Mouse (Mus musculus) forebrain, embryonic 14.5 days (tissue): Measurements from ENCODE around the gene Rgl1. TPM values are rescaled to one million over a fixed set of nuclear protein-coding genes. Genes with fewer than 3 reads are reported as not detected.

Source experiments
- ATAC-seq: fragments of 200-750 bp; cut with Nextera tagmentation; 2 replicates; pipeline ENCODE4 v1.8.0; 2017; ENCODE audit warnings: mild to moderate bottlenecking, moderate library complexity
- DNase-seq: peaks from one replicate; pipeline ENCODE4 v3.0.0-alpha.2; 2015; ENCODE audit warnings: low spot score
- H3K27ac ChIP-seq: fragments of 300-500 bp; sonication (generic); 2 replicates; pipeline ENCODE4 v1.5.1; 2014; ENCODE audit warnings: low read depth, mild to moderate bottlenecking, control low read depth, low read length, moderate library complexity
- H3K27me3 ChIP-seq: fragments of 300-500 bp; sonication (generic); replicated peaks from 2 replicates; pipeline ENCODE4 v1.6.1; 2014; ENCODE audit warnings: low read length, control low read depth, mixed read lengths; ENCODE audit not compliant: control insufficient read depth, insufficient read depth
- H3K36me3 ChIP-seq: fragments of 300-500 bp; sonication (generic); 2 replicates; pipeline ENCODE4 v1.6.1; 2014; ENCODE audit warnings: low read length, control low read depth; ENCODE audit not compliant: control insufficient read depth, insufficient read depth
- H3K4me1 ChIP-seq: fragments of 300-500 bp; sonication (generic); 2 replicates; pipeline ENCODE4 v1.6.1; 2014; ENCODE audit warnings: antibody characterized with exemption, low read length, control low read depth; ENCODE audit not compliant: control insufficient read depth, insufficient read depth
- H3K4me2 ChIP-seq: fragments of 300-500 bp; sonication (generic); 2 replicates; pipeline ENCODE4 v1.6.1; 2014; ENCODE audit warnings: mild to moderate bottlenecking, control low read depth, low read length
- H3K4me3 ChIP-seq: fragments of 300-500 bp; sonication (generic); 2 replicates; pipeline ENCODE4 v1.5.1; 2014; ENCODE audit warnings: low read depth, low read length, control low read depth
- H3K9ac ChIP-seq: fragments of 300-500 bp; sonication (generic); 2 replicates; pipeline ENCODE4 v1.6.1; 2014; ENCODE audit warnings: mild to moderate bottlenecking, low read length, control low read depth, moderate library complexity
- H3K9me3 ChIP-seq: fragments of 300-500 bp; sonication (generic); replicated peaks from 2 replicates; pipeline ENCODE4 v1.6.1; 2016; ENCODE audit warnings: low read length, control low read depth, mixed read lengths; ENCODE audit not compliant: control insufficient read depth
- WGBS: fragments of 180-500 bp; shearing (Covaris S2); extraction: QIAGEN DNeasy Blood & Tissue Kit; methylation state at CpG from one replicate; pipeline ENCODE4 v1.1.7; 2014; 5-methylcytosine and 5-hydroxymethylcytosine counted together
- polyA plus RNA-seq: library from polyadenylated mRNA; unstranded; fragments of >200 nt; fragmentation: Nextera tagmentation; extraction: Ambion mirVana; gene quantifications from 2 replicates; pipeline ENCODE4 v1.2.1, GENCODE M21; 2014

Gene Rgl1
- polyA plus RNA-seq, 1 experiment from 2014 or later = 16.4 TPM

GRCm38 (mm10) chr1:152639344-152639743, 126.8 kb downstream of the Rgl1 start:
- WGBS = 85% methylated on average over 7 of the region's 7 CpGs
- Histone ChIP-seq H3K9me3 (no peaks in the 10 kb centered on the region), H3K36me3 (no peaks in the 10 kb centered on the region), H3K9ac (no peak overlapping the region), H3K4me3 (no peak overlapping the region), H3K27ac (no peak overlapping the region), H3K4me2 (no peak overlapping the region), H3K27me3 (no peaks in the 10 kb centered on the region), H3K4me1 (peaks cover 5% of the 10 kb centered on the region)
- DNase-seq = no peak
- ATAC-seq = no peak

- 75% methylated on average over 5 of the region's 5 CpGs for WGBS
Measured at GRCm38 (mm10) chr1:152634638-152635037, 131.5 kb downstream of the Rgl1 start.

GRCm38 (mm10) chr1:152629780-152630179, 136.4 kb downstream of the Rgl1 start:
- 11% methylated on average over 3 of the region's 3 CpGs for WGBS
- H3K4me3 ChIP-seq = no peak overlapping the region
- H3K9ac ChIP-seq = no peak overlapping the region
- no peaks in the 10 kb centered on the region for H3K9me3 ChIP-seq
- H3K4me2 ChIP-seq = no peak overlapping the region
- H3K36me3 ChIP-seq = no peaks in the 10 kb centered on the region
- 0 out of 2 replicates have a peak, but pooled peaks cover 3% of the 10 kb centered on the region for H3K4me1 ChIP-seq
- no peaks in the 10 kb centered on the region for H3K27me3 ChIP-seq
- no peak overlapping the region for H3K27ac ChIP-seq
- ATAC-seq = no peak
- no peak for DNase-seq

More at GRCm38 (mm10) chr1:152634638-152635037, 131.5 kb downstream of the Rgl1 start:
- Histone ChIP-seq H3K36me3 (no peaks in the 10 kb centered on the region), H3K4me1 (0 out of 2 replicates have a peak, but pooled peaks cover 3% of the 10 kb centered on the region), H3K4me2 (no peak overlapping the region), H3K9ac (no peak overlapping the region), H3K9me3 (no peaks in the 10 kb centered on the region), H3K4me3 (no peak overlapping the region), H3K27ac (no peak overlapping the region), H3K27me3 (no peaks in the 10 kb centered on the region)
- DNase-seq = no peak
- no peak for ATAC-seq

- peak overlapping the region; percentile 64 for H3K9ac ChIP-seq
Measured at GRCm38 (mm10) chr1:152625651-152626050, 140.5 kb downstream of the Rgl1 start.

GRCm38 (mm10) chr1:152624644-152625454, 141.3 kb downstream of the Rgl1 start:
- Histone ChIP-seq H3K27ac (peak overlapping the region; percentile 49), H3K4me1 (peaks cover 4% of the 10 kb centered on the region; the same call in 1 of the 2 replicates), H3K4me2 (peak overlapping the region; percentile 60), H3K27me3 (no peaks in the 10 kb centered on the region), H3K36me3 (no peaks in the 10 kb centered on the region), H3K9me3 (no peaks in the 10 kb centered on the region), H3K9ac (peak overlapping the region; percentile 64), H3K4me3 (peak overlapping the region; percentile 49)
- peak; percentile 92 for ATAC-seq
- WGBS = under 1% methylated on average over 56 of the region's 61 CpGs
- peak; percentile 83 for DNase-seq

More at GRCm38 (mm10) chr1:152625651-152626050, 140.5 kb downstream of the Rgl1 start:
- H3K27ac ChIP-seq = no peak overlapping the region
- peaks cover 5% of the 10 kb centered on the region; the same call in 1 of the 2 replicates for H3K4me1 ChIP-seq
- H3K4me2 ChIP-seq = peak overlapping the region; percentile 60
- no peaks in the 10 kb centered on the region for H3K36me3 ChIP-seq
- no peaks in the 10 kb centered on the region for H3K27me3 ChIP-seq
- H3K4me3 ChIP-seq = peak overlapping the region; percentile 49
- no peak for ATAC-seq
- DNase-seq = peak; percentile 7
- H3K9me3 ChIP-seq = no peaks in the 10 kb centered on the region

GRCm38 (mm10) chr1:152623375-152624270, 142.5 kb downstream of the Rgl1 start:
- Histone ChIP-seq H3K9me3 (no peaks in the 10 kb centered on the region), H3K4me2 (peak overlapping the region; percentile 60), H3K4me3 (peak overlapping the region; percentile 49), H3K9ac (peak overlapping the region; percentile 14; the same call in 1 of the 2 replicates), H3K27ac (no peak overlapping the region), H3K36me3 (0 out of 2 replicates have a peak, but pooled peaks cover 4% of the 10 kb centered on the region), H3K27me3 (no peaks in the 10 kb centered on the region), H3K4me1 (peaks cover 2% of the 10 kb centered on the region; the same call in 1 of the 2 replicates)
- DNase-seq (peak; percentile 59), ATAC-seq (no peak)
- 37% methylated on average over 12 of the region's 12 CpGs for WGBS

- H3K4me2 ChIP-seq = no peak overlapping the region
Measured at GRCm38 (mm10) chr1:152622765-152623211, 143.4 kb downstream of the Rgl1 start.

GRCm38 (mm10) chr1:152621624-152622023, 144.5 kb downstream of the Rgl1 start:
- Histone ChIP-seq H3K9ac (no peak overlapping the region), H3K27ac (no peak overlapping the region), H3K36me3 (0 out of 2 replicates have a peak, but pooled peaks cover 4% of the 10 kb centered on the region), H3K27me3 (no peaks in the 10 kb centered on the region), H3K4me2 (no peak overlapping the region), H3K4me3 (no peak overlapping the region), H3K9me3 (no peaks in the 10 kb centered on the region), H3K4me1 (peaks cover 2% of the 10 kb centered on the region; the same call in 1 of the 2 replicates)
- WGBS = 56% methylated on average over 4 of the region's 4 CpGs
- ATAC-seq (no peak), DNase-seq (no peak)

More at GRCm38 (mm10) chr1:152622765-152623211, 143.4 kb downstream of the Rgl1 start:
- Histone ChIP-seq H3K9me3 (no peaks in the 10 kb centered on the region), H3K4me1 (peaks cover 2% of the 10 kb centered on the region; the same call in 1 of the 2 replicates), H3K36me3 (0 out of 2 replicates have a peak, but pooled peaks cover 4% of the 10 kb centered on the region), H3K27ac (no peak overlapping the region), H3K4me3 (no peak overlapping the region), H3K27me3 (no peaks in the 10 kb centered on the region), H3K9ac (no peak overlapping the region)
- ATAC-seq = no peak
- 86% methylated on average over 9 of the region's 9 CpGs for WGBS
- DNase-seq = no peak
